Mouse (Mus musculus): ENCODE results near the gene Crebl2. TPM values are rescaled to one million over a fixed set of nuclear protein-coding genes. Genes with fewer than 3 reads are reported as not detected.

The Crebl2 gene
- polyA plus RNA-seq, 1 experiment from 2014 or later = 0.87 TPM

- peak within 1 kb of the TSS; percentile 100 for H3K27ac ChIP-seq (ENCODE audit: low read depth, low read length)
- no peaks in the 10 kb centered on the region for H3K36me3 ChIP-seq (ENCODE audit: control insufficient read depth, insufficient read depth, low read length)
- peak; percentile 96 for DNase-seq (ENCODE audit: low spot score)
- ATAC-seq (replicated peaks; ENCODE audit: low FRiP score) = peak; percentile 92
- peak within 1 kb of the TSS; percentile 60 for H3K4me3 ChIP-seq (ENCODE audit: low read depth, low read length)
- no peaks in the 10 kb centered on the region for H3K27me3 ChIP-seq (ENCODE audit: control insufficient read depth, insufficient read depth, low read length)
- peak within 1 kb of the TSS; percentile 92 for H3K9ac ChIP-seq (ENCODE audit: low read length)
- peaks cover 4% of the 10 kb centered on the region; the same call in 1 of the 2 replicates for H3K4me1 ChIP-seq (replicated peaks; ENCODE audit: control insufficient read depth, insufficient read depth, low read length)
- WGBS = under 1% methylated on average over 51 of the region's 51 CpGs
- peak within 1 kb of the TSS; percentile 73 for H3K4me2 ChIP-seq (ENCODE audit: low read depth, low read length, severe bottlenecking)
- no peaks in the 10 kb centered on the region for H3K9me3 ChIP-seq (ENCODE audit: control insufficient read depth, low read length)
These were observed 68.4 kb downstream of the Crebl2 start, which contains the start of gene Gpr19 for GRCm38 (mm10) chr6:134898095-134898965. TSS of gene Gpr19 (minus strand) at chr6:134898578.

- DNase-seq (ENCODE audit: low spot score) = no peak
- H3K36me3 ChIP-seq (ENCODE audit: control insufficient read depth, insufficient read depth, low read length) = no peaks in the 10 kb centered on the region
These were observed 73.4 kb downstream of the Crebl2 start for GRCm38 (mm10) chr6:134903368-134903767.

GRCm38 (mm10) chr6:134903891-134904884, 74.2 kb downstream of the Crebl2 start:
- ATAC-seq (replicated peaks; ENCODE audit: low FRiP score) (no peak), DNase-seq (ENCODE audit: low spot score) (no peak)
- WGBS = 95% methylated on average over 10 of the region's 10 CpGs
- H3K4me3 ChIP-seq (ENCODE audit: low read depth, low read length) = no peak overlapping the region
- no peak overlapping the region for H3K27ac ChIP-seq (ENCODE audit: low read depth, low read length)
- H3K36me3 ChIP-seq (ENCODE audit: control insufficient read depth, insufficient read depth, low read length) = no peaks in the 10 kb centered on the region
- no peaks in the 10 kb centered on the region for H3K27me3 ChIP-seq (ENCODE audit: control insufficient read depth, insufficient read depth, low read length)
- H3K4me2 ChIP-seq (ENCODE audit: low read depth, low read length, severe bottlenecking) = no peak overlapping the region
- no peaks in the 10 kb centered on the region for H3K4me1 ChIP-seq (replicated peaks; ENCODE audit: control insufficient read depth, insufficient read depth, low read length)
- no peak overlapping the region for H3K9ac ChIP-seq (ENCODE audit: low read length)
- no peaks in the 10 kb centered on the region for H3K9me3 ChIP-seq (ENCODE audit: control insufficient read depth, low read length)

More at GRCm38 (mm10) chr6:134903368-134903767, 73.4 kb downstream of the Crebl2 start:
- H3K9me3 ChIP-seq (ENCODE audit: control insufficient read depth, low read length) = no peaks in the 10 kb centered on the region
- H3K4me2 ChIP-seq (ENCODE audit: low read depth, low read length, severe bottlenecking) = no peak overlapping the region
- no peaks in the 10 kb centered on the region for H3K4me1 ChIP-seq (replicated peaks; ENCODE audit: control insufficient read depth, insufficient read depth, low read length)
- H3K4me3 ChIP-seq (ENCODE audit: low read depth, low read length) = no peak overlapping the region
- no peak overlapping the region for H3K27ac ChIP-seq (ENCODE audit: low read depth, low read length)
- no peaks in the 10 kb centered on the region for H3K27me3 ChIP-seq (ENCODE audit: control insufficient read depth, insufficient read depth, low read length)
- no peak for ATAC-seq (replicated peaks; ENCODE audit: low FRiP score)
- WGBS = 90% methylated on average over 4 of the region's 4 CpGs
- H3K9ac ChIP-seq (ENCODE audit: low read length) = no peak overlapping the region

- no peak overlapping the region for H3K27ac ChIP-seq (ENCODE audit: low read depth, low read length)
- no peak overlapping the region for H3K4me2 ChIP-seq (ENCODE audit: low read depth, low read length, severe bottlenecking)
- no peaks in the 10 kb centered on the region for H3K9me3 ChIP-seq (ENCODE audit: control insufficient read depth, low read length)
- 92% methylated on average over 1 of the region's 1 CpGs for WGBS
- no peak for DNase-seq (ENCODE audit: low spot score)
- no peak for ATAC-seq (replicated peaks; ENCODE audit: low FRiP score)
- no peaks in the 10 kb centered on the region for H3K27me3 ChIP-seq (ENCODE audit: control insufficient read depth, insufficient read depth, low read length)
- no peak overlapping the region for H3K4me3 ChIP-seq (ENCODE audit: low read depth, low read length)
- H3K4me1 ChIP-seq (replicated peaks; ENCODE audit: control insufficient read depth, insufficient read depth, low read length) = no peaks in the 10 kb centered on the region
- no peaks in the 10 kb centered on the region for H3K36me3 ChIP-seq (ENCODE audit: control insufficient read depth, insufficient read depth, low read length)
- no peak overlapping the region for H3K9ac ChIP-seq (ENCODE audit: low read length)
These were observed 75.9 kb downstream of the Crebl2 start for GRCm38 (mm10) chr6:134905811-134906210.

Other genes starting within 250 kb of the Crebl2 start
- 0.53 and 1.2 TPM in 2 replicates for gene Mansc1, start 197.7 kb upstream of the Crebl2 start, polyA plus RNA-seq (2014; fragmentation: Nextera tagmentation; extraction: Ambion mirVana)
- 27.0 and 29.7 TPM in 2 replicates for gene Borcs5, start 190.6 kb upstream of the Crebl2 start, polyA plus RNA-seq (2014; fragmentation: Nextera tagmentation; extraction: Ambion mirVana)
- 24.9 and 28.3 TPM in 2 replicates for gene Dusp16, start 37.5 kb upstream of the Crebl2 start, polyA plus RNA-seq (2014; fragmentation: Nextera tagmentation; extraction: Ambion mirVana)
- 31.2 and 33.8 TPM in 2 replicates for gene Gpr19, start 68.4 kb downstream of the Crebl2 start, polyA plus RNA-seq (2014; fragmentation: Nextera tagmentation; extraction: Ambion mirVana)
- 26.2 and 27.3 TPM in 2 replicates for gene Cdkn1b, start 90.2 kb downstream of the Crebl2 start, polyA plus RNA-seq (2014; fragmentation: Nextera tagmentation; extraction: Ambion mirVana)
- gene Apold1, start 151.6 kb downstream of the Crebl2 start, polyA plus RNA-seq (2014; fragmentation: Nextera tagmentation; extraction: Ambion mirVana) = 3.0 and 3.1 TPM in 2 replicates
- 105 and 107 TPM in 2 replicates for gene Ddx47, start 181.5 kb downstream of the Crebl2 start, polyA plus RNA-seq (2014; fragmentation: Nextera tagmentation; extraction: Ambion mirVana)
- 2.7 and 4.5 TPM in 2 replicates for gene Gprc5a, start 235.5 kb downstream of the Crebl2 start, polyA plus RNA-seq (2014; fragmentation: Nextera tagmentation; extraction: Ambion mirVana)

All from forebrain, embryonic 11.5 days (tissue).